Mouse (Mus musculus) kidney, embryonic 15.5 days (tissue): ENCODE results near the gene Fam126b. TPM values are rescaled to one million over a fixed set of nuclear protein-coding genes. Genes with fewer than 3 reads are reported as not detected.
"Not testable (repeated sequence)": the region's sequence is repeated elsewhere in the genome, so short reads cannot be mapped to it uniquely, and the experiment has no call there.

Source experiments
- ATAC-seq: fragments of 200-750 bp; cut with Nextera tagmentation; replicated peaks from 2 replicates; pipeline ENCODE4 v1.8.0; 2017; ENCODE audit warnings: moderate TSS enrichment; ENCODE audit not compliant: low FRiP score
- H3K27ac ChIP-seq: fragments of 300-500 bp; sonication (generic); 2 replicates; pipeline ENCODE4 v1.5.1; 2015; ENCODE audit warnings: mild to moderate bottlenecking, inconsistent platforms
- H3K27me3 ChIP-seq: fragments of 300-500 bp; sonication (generic); 2 replicates; pipeline ENCODE4 v1.6.1; 2015; ENCODE audit warnings: inconsistent platforms
- H3K36me3 ChIP-seq: fragments of 300-500 bp; sonication (generic); 2 replicates; pipeline ENCODE4 v1.6.1; 2015; ENCODE audit warnings: inconsistent platforms
- H3K4me1 ChIP-seq: fragments of 300-500 bp; sonication (generic); 2 replicates; pipeline ENCODE4 v1.6.1; 2015; ENCODE audit warnings: inconsistent platforms
- H3K4me2 ChIP-seq: fragments of 300-500 bp; sonication (generic); 2 replicates; pipeline ENCODE4 v1.6.1; 2015; ENCODE audit warnings: moderate library complexity, mild to moderate bottlenecking, inconsistent platforms
- H3K4me3 ChIP-seq: fragments of 300-500 bp; sonication (generic); replicated peaks from 2 replicates; pipeline ENCODE4 v1.5.1; 2015; ENCODE audit warnings: mild to moderate bottlenecking, inconsistent platforms
- H3K9ac ChIP-seq: fragments of 300-500 bp; sonication (generic); 2 replicates; pipeline ENCODE4 v1.6.1; 2015; ENCODE audit warnings: mild to moderate bottlenecking, inconsistent platforms
- H3K9me3 ChIP-seq: fragments of 300-500 bp; sonication (generic); replicated peaks from 2 replicates; pipeline ENCODE4 v1.6.1; 2016; ENCODE audit warnings: inconsistent platforms
- WGBS: fragments of 180-500 bp; shearing (Covaris S2); methylation state at CpG from one replicate; pipeline ENCODE4 v1.1.7; 2015; ENCODE audit warnings: mixed read lengths; 5-methylcytosine and 5-hydroxymethylcytosine counted together
- polyA plus RNA-seq: library from polyadenylated mRNA; unstranded; fragments of >200 nt; fragmentation: Nextera tagmentation; extraction: Ambion mirVana; gene quantifications from 2 replicates; pipeline ENCODE4 v1.2.1, GENCODE M21; 2015

Gene Fam126b
- polyA plus RNA-seq, 1 experiment from 2014 or later: 9.8 TPM

DNA sequence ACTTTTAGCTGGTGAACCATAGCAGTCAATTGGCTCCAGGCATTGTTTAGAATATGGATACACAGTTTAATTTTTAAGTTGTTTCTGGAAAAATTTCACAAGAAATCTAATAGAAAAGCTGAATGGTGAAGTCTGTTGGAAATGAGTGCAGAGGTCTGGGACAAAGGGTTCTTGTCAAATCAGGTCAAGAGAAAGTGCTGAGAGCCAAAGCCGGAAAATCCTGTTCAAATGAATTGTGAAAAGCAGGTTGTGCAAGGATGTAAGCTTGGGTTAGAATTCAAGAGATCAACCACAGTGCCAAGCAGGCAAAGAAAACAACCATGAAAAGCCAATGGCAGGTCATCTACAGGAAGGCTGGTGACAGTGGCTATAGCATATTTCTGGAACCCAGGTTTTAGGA is 24.0 kb upstream of the Fam126b start:
- no peak for ATAC-seq
- Histone ChIP-seq H3K9ac (no peak overlapping the region), H3K27me3 (no peaks in the 10 kb centered on the region), H3K9me3 (no peaks in the 10 kb centered on the region), H3K4me3 (no peak overlapping the region), H3K4me1 (no peaks in the 10 kb centered on the region), H3K4me2 (no peak overlapping the region), H3K27ac (no peak overlapping the region), H3K36me3 (no peaks in the 10 kb centered on the region)
- WGBS: 95% methylated on average over 1 of the region's 1 CpGs

DNA sequence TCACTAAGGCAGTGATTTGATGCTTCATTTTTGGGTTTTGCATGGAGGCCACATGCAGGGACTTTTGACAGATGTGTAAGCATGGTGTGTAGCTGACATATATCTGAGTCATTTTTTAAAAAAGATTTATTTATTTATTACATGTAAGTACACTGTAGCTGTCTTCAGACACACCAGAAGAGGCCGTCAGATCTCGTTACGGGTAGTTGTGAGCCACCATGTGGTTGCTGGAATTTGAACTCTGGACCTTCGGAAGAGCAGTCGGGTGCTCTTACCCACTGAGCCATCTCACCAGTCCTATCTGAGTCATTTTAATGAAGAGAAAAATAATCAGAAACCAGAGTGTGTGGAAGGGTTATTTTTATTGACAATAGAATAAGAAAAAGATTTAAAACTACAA is 23.5 kb upstream of the Fam126b start:
- not testable (repeated sequence) for H3K27ac ChIP-seq, H3K9ac ChIP-seq, H3K4me3 ChIP-seq, H3K4me1 ChIP-seq, H3K4me2 ChIP-seq, H3K27me3 ChIP-seq, H3K36me3 ChIP-seq, ATAC-seq, H3K9me3 ChIP-seq
- 83% methylated on average over 5 of the region's 5 CpGs for WGBS

DNA sequence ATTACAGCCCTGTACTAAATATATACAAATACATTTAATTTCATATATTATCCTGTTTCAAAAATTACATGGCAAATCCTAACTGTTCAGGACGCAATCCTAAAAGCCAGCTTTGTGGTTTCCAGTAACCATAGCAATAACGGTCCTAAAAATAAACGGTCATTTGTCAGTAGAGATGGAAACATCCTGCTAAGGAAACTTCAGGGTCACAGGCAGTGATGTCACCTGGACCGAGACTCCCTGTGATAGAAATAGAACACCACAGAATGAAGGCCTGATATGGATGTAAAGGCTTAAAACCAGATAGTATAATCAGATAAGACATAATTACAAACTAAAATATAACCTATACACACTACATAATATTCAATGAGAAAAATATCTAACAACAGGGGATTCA is 17.6 kb upstream of the Fam126b start:
- H3K36me3 ChIP-seq: no peaks in the 10 kb centered on the region
- no peak overlapping the region for H3K27ac ChIP-seq
- no peaks in the 10 kb centered on the region for H3K27me3 ChIP-seq
- no peak overlapping the region for H3K4me3 ChIP-seq
- no peak overlapping the region for H3K9ac ChIP-seq
- H3K4me1 ChIP-seq: no peaks in the 10 kb centered on the region
- no peak overlapping the region for H3K4me2 ChIP-seq
- H3K9me3 ChIP-seq: no peaks in the 10 kb centered on the region
- 70% methylated on average over 4 of the region's 4 CpGs for WGBS
- no peak for ATAC-seq

DNA sequence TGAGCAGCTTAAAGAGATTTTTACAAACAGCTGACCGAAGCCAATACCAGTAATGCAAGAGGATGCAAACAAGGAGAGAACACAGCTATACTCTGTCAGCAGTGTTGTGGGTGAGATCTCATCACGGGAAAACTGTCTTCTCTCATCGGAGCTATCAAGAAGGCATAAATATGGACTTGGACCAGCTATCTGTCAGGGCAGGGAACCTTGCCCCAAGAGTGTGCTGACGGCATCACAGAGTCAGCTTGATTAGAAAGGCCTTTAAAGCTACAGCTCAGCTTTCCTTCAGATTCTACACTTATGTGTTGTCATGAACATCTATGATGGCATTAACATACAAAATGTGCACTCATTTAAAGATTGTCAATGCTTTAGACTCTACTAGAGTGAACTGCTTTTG is 16.6 kb upstream of the Fam126b start:
- WGBS: 83% methylated on average over 4 of the region's 4 CpGs
- Histone ChIP-seq H3K9ac (no peak overlapping the region), H3K4me3 (no peak overlapping the region), H3K4me2 (no peak overlapping the region), H3K4me1 (no peaks in the 10 kb centered on the region), H3K27ac (no peak overlapping the region), H3K36me3 (no peaks in the 10 kb centered on the region), H3K27me3 (no peaks in the 10 kb centered on the region), H3K9me3 (no peaks in the 10 kb centered on the region)
- no peak for ATAC-seq

DNA sequence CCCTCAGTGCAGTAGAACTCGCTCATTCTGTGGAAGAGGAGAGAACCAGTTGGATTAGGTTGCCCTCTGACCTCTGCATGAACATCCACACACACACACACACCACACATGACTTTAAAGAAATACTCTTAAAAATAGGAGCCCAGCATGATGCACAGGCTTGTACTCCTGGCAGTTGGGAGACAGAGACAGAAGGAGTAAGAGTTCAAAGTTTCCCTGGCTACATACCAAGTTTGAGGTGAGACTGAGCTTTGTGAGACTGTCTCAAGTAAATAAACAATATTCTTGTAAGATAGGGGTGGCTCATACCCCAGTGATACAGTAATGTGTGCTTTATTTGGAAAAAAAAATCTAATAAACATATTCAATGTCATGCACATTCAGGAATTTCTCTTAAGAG is 1.4 kb upstream of the Fam126b start:
- no peaks in the 10 kb centered on the region for H3K27me3 ChIP-seq
- no peak overlapping the region for H3K9ac ChIP-seq
- H3K36me3 ChIP-seq: peaks cover 6% of the 10 kb centered on the region; the same call in 1 of the 2 replicates
- peak overlapping the region; percentile 90 for H3K4me3 ChIP-seq
- H3K9me3 ChIP-seq: no peaks in the 10 kb centered on the region
- peak overlapping the region; percentile 72 for H3K4me2 ChIP-seq
- peaks cover 13% of the 10 kb centered on the region for H3K4me1 ChIP-seq
- 85% methylated on average over 1 of the region's 1 CpGs for WGBS
- ATAC-seq: no peak
- no peak overlapping the region for H3K27ac ChIP-seq

DNA sequence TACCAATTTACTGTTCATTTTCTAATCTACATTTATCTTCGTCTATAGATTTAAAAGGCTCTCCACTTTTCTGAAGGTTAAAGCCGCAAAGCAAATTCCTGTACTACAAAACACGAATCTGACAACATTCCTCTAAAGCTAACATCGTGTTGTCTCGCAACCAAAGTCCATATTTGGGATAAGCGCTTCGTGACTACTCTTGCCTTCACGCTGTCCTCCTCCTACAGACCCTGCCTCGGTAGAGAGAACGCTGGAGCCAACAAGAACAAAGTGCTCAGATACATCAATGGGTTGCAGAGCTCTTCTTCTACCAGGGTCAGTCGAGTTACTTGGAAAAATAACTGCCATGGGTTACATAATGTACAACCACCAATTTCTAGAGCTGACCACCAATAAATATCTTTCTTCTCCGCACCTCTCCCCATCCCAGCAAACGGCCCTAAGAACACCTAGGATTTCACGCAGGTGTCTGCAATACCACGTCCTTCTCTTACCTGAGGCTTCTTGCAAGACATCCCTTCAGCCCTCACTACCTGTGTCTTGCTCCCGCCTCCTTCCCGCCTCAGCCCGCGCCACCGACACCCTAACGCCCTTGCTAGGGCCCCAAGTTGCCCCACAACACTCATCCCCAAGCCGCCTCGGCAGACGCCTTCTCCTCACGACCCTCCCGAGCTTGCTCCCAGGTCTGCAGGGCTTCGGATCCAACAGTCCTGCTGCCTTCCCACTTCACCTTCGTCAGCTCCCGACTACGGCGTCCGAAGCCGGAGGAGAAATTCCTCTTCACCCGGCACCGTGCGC is 551 bp downstream of the Fam126b start:
- ATAC-seq: peak; percentile 59; the same call in 1 of the 2 replicates
- Histone ChIP-seq H3K9ac (peak overlapping the region; percentile 81), H3K4me3 (peak overlapping the region; percentile 90), H3K4me2 (peak overlapping the region; percentile 72), H3K36me3 (no peaks in the 10 kb centered on the region), H3K27me3 (no peaks in the 10 kb centered on the region), H3K4me1 (peaks cover 13% of the 10 kb centered on the region), H3K9me3 (no peaks in the 10 kb centered on the region), H3K27ac (0 out of 2 replicates have a peak overlapping the region, but pooled peaks have one; percentile 48)
- WGBS: 4% methylated on average over 35 of the region's 36 CpGs

DNA sequence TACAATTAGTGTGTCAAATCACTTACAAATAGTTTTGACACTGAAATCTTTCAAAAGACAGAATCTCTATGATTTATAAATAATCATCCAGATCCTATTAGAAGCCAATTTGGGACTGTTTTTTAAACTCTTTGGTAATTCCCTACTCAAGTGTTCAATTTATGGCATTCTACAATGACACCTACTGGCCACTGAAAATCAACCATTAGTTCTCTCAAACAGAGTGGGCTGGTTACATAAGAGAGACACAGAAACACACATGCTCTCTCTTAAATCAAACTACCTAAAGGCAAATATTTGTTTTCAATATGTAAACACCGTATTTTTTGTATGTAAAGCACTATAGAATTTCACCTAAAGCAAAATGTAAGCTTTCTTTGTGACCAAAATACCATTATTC is 1.9 kb downstream of the Fam126b start:
- Histone ChIP-seq H3K27me3 (no peaks in the 10 kb centered on the region), H3K9ac (no peak overlapping the region), H3K4me2 (no peak overlapping the region), H3K4me1 (peaks cover 13% of the 10 kb centered on the region), H3K36me3 (no peaks in the 10 kb centered on the region), H3K4me3 (no peak overlapping the region), H3K27ac (no peak overlapping the region), H3K9me3 (no peaks in the 10 kb centered on the region)
- 78% methylated on average over 1 of the region's 1 CpGs for WGBS
- ATAC-seq: no peak

DNA sequence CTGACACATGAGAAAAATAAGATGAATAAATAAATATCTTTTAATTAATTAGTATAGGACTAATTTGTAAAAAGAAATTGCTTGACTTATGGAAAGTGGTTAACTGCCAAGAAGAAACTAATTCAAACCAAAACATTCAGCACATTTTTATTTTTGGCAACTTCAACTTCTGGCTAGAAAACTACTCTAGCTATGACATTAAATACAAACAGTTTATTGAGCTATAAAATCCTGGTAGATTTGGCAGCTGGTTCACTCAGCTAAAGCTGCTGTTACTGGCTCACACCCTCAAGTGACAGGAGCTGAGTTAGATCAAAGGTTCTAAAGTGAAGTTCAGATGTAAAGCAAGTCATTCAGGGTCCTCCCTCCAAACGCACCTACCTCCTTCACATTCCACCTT is 3.5 kb downstream of the Fam126b start:
- Histone ChIP-seq H3K27ac (no peak overlapping the region), H3K4me1 (peaks cover 13% of the 10 kb centered on the region), H3K36me3 (no peaks in the 10 kb centered on the region), H3K27me3 (no peaks in the 10 kb centered on the region), H3K9me3 (no peaks in the 10 kb centered on the region), H3K4me3 (no peak overlapping the region), H3K4me2 (no peak overlapping the region), H3K9ac (no peak overlapping the region)
- 67% methylated on average over 1 of the region's 1 CpGs for WGBS
- ATAC-seq: no peak

DNA sequence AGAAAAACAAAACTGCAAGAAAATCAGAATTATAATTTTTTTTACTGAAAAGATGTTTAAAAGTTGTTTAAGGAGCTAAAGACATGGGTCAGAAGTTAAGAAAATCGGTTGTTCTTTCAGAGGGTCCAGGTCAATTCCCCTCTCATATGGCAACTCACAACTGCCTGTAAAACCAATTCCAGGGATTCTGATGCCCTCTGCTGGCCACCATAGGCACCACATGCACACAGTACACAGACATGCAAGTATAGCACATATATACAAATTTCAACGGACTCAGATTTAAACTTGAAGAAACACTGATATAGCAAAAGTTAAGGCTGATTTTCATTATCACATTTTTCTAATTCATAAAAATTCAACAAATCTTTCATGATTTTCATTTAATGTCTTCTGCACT is 6.9 kb downstream of the Fam126b start:
- no peaks in the 10 kb centered on the region for H3K27me3 ChIP-seq
- no peaks in the 10 kb centered on the region for H3K4me1 ChIP-seq
- no peak overlapping the region for H3K4me2 ChIP-seq
- no peak overlapping the region for H3K27ac ChIP-seq
- WGBS: 82% methylated on average over 2 of the region's 2 CpGs
- H3K9me3 ChIP-seq: no peaks in the 10 kb centered on the region
- no peaks in the 10 kb centered on the region for H3K36me3 ChIP-seq
- H3K4me3 ChIP-seq: no peak overlapping the region
- H3K9ac ChIP-seq: no peak overlapping the region
- ATAC-seq: no peak

DNA sequence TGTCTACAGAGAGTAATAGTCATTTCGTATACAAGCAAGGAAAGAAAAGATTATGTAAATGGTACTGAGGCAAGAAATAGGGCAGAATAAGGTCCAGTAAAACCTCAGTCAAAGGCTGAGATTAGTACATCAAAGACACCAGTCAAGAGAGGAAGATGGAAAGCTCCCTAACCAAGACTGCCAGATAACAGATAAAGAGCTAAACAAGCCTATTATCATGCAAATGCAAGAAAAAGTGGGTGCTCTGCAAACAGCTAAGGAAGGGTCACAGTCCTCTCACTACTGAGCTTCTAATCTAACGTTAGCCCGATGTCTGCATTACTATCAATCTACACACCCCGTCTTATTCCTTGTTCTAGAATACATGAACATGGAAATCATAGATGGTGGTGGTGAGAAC is 15.7 kb downstream of the Fam126b start:
- WGBS: 63% methylated on average over 4 of the region's 4 CpGs
- Histone ChIP-seq H3K4me1 (no peaks in the 10 kb centered on the region), H3K36me3 (no peaks in the 10 kb centered on the region), H3K27ac (no peak overlapping the region), H3K27me3 (no peaks in the 10 kb centered on the region), H3K9me3 (no peaks in the 10 kb centered on the region), H3K9ac (no peak overlapping the region), H3K4me2 (no peak overlapping the region), H3K4me3 (no peak overlapping the region)
- ATAC-seq: no peak

DNA sequence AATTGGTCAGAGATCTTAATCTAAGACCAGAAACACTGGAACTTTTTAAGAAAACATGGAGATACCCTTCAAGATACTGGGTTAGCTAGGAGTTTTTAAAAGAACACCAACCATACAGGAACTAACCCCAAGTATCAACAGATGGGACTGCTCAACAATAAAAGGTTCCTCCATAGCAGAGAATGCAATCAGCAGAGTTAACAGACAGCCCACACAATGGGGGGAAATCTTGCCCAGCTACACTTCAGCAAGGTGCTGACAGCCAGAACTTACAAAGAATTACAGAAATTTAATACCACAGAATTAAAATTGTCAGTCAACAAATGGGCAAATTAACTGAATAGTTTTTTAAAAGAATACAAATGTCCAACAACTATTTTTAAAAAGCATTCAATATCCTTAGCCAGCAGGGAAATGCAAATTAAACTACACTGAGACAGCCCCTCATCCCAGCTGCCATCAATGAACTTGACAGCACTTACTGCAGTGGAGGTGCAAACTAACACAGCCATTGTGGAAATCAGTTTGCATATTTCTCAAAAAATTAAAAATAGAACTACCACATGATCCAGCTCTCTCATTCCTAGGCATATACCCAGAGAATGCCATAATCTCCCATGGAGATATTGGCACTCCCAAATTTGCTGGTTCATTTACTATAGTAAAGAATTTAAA is 17.5 kb downstream of the Fam126b start:
- no peak for ATAC-seq
- Histone ChIP-seq H3K36me3 (0 out of 2 replicates have a peak, but pooled peaks cover 6% of the 10 kb centered on the region), H3K9ac (no peak overlapping the region), H3K9me3 (no peaks in the 10 kb centered on the region), H3K27me3 (no peaks in the 10 kb centered on the region), H3K4me2 (no peak overlapping the region), H3K4me3 (no peak overlapping the region), H3K4me1 (no peaks in the 10 kb centered on the region), H3K27ac (no peak overlapping the region)

DNA sequence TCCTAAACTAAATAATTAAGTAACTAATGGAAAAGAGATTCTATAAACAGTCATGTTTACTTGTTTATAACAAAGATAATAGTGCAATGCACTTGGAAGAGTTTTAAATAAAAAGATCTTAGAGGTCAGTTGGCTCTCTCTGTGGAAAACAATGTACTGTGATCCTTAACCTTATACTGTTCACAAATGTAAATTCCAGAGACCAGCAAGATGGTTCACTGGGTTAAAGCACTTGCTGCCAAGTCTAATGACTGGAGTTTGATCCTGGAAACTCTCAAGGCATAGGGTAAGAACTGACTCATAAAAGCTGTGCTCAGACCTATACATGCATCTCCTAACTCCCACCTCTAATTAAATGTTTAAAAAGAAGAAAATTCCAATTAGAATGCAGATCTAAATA is 19.5 kb downstream of the Fam126b start:
- no peak for ATAC-seq
- H3K9me3 ChIP-seq: no peaks in the 10 kb centered on the region
- H3K4me2 ChIP-seq: no peak overlapping the region
- H3K36me3 ChIP-seq: peaks cover 9% of the 10 kb centered on the region
- H3K27ac ChIP-seq: no peak overlapping the region
- H3K9ac ChIP-seq: no peak overlapping the region
- no peaks in the 10 kb centered on the region for H3K27me3 ChIP-seq
- H3K4me3 ChIP-seq: no peak overlapping the region
- no peaks in the 10 kb centered on the region for H3K4me1 ChIP-seq
